Mouse (Mus musculus) MEL (cell line): ENCODE measurements around the gene Cfap157.

ENCODE experiments used
- CTCF ChIP-seq, 3 experiments: IDR thresholded peaks in 2 of 3; conservative IDR thresholded peaks in 1 of 3; 2 replicates each; pipeline ENCODE4 v1.5.1; 2011 to 2012; ENCODE audit warnings: low read length in 3 of 3, low read depth in 2 of 3, mild to moderate bottlenecking in 2 of 3, improper control_type of control experiment in 1 of 3, inconsistent platforms in 1 of 3, mixed read lengths in 1 of 3, moderate library complexity in 1 of 3; ENCODE audit not compliant: control insufficient read depth in 1 of 3, insufficient read depth in 1 of 3, poor library complexity in 1 of 3, severe bottlenecking in 1 of 3
- EP300 ChIP-seq, 2 experiments: IDR thresholded peaks; 2 replicates each; pipeline ENCODE4 v1.6.1; 2011; ENCODE audit warnings: improper control_type of control experiment in 2 of 2, low read length in 2 of 2, low read depth in 1 of 2, mild to moderate bottlenecking in 1 of 2
- POLR2A ChIP-seq, 2 experiments: IDR thresholded peaks; 2 replicates each; pipeline ENCODE4 v1.6.1; 2011 to 2012; ENCODE audit warnings: low read length in 2 of 2, mild to moderate bottlenecking in 2 of 2, control low read depth in 1 of 2, improper control_type of control experiment in 1 of 2, low read depth in 1 of 2, moderate library complexity in 1 of 2; ENCODE audit not compliant: control insufficient read depth in 1 of 2, insufficient read depth in 1 of 2, poor library complexity in 1 of 2
- TCF12 ChIP-seq: IDR thresholded peaks from 2 replicates; pipeline ENCODE4 v1.6.1; 2014; ENCODE audit warnings: low read depth, mild to moderate bottlenecking, inconsistent platforms, low read length, improper control_type of control experiment, moderate library complexity

GRCm38 (mm10) chr2:32823153-32823552 lies 38.9 kb upstream of the Cfap157 start:
- TF ChIP-seq EP300 (IDR thresholded peaks at IDR 0.05; ENCODE audit: low read depth in 1 of 2, low read length in 2 of 2) (no peak), CTCF (IDR thresholded peaks at IDR 0.05 in 2 of 3, conservative IDR thresholded peaks at IDR 0.05 in 1 of 3; ENCODE audit: control insufficient read depth in 1 of 3, insufficient read depth in 1 of 3, low read depth in 2 of 3, low read length in 3 of 3, poor library complexity in 1 of 3, severe bottlenecking in 1 of 3) (no peak), POLR2A (IDR thresholded peaks at IDR 0.05; ENCODE audit: control insufficient read depth in 1 of 2, insufficient read depth in 1 of 2, low read depth in 1 of 2, low read length in 2 of 2, poor library complexity in 1 of 2) (no peak), TCF12 (no peak)
